Mouse (Mus musculus): Measurements from ENCODE around the gene Psen1.

Gene Psen1

DNA sequence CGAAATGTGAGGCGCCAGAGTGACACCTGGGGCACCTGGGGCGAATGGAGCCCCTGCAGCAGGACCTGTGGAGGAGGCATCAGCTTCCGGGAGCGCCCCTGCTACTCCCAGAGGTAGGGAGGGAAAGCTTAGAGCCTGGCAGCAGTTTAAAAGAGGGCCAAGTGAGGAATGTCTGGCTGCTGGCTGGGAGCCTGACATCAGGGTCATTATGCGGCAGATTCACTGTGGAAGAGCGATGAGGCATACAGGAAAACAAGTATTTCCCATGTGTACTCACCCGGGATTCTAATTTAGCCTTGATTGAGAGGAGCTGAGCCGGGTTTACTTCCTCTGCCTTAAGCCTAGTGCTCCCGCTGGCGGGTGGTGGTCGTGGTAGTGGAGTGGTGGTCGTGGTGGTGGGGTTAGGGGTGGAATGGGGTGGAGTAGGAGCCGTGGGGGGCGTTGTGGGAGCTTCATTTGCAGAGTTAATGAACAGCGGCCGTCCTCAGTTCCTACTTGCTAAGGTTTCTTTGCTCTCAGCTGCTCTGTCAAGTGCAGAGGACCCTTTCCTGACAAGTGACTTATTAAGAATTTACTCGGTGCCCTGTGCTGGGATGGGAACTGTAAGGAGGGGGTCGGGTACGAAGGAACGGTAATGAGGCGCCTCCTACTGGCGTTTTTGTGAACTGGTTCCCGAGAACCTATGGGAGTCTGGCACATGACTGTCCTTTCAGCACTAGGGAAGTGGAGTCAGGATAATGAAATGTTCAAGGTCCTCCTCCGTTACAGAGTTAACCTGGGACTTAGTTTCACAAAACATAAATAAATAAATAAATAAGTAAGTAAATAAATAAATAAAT lies 82.7 kb downstream of the Psen1 start:
- in situ Hi-C loops (cut with MboI, MseI) = no loop called here

DNA sequence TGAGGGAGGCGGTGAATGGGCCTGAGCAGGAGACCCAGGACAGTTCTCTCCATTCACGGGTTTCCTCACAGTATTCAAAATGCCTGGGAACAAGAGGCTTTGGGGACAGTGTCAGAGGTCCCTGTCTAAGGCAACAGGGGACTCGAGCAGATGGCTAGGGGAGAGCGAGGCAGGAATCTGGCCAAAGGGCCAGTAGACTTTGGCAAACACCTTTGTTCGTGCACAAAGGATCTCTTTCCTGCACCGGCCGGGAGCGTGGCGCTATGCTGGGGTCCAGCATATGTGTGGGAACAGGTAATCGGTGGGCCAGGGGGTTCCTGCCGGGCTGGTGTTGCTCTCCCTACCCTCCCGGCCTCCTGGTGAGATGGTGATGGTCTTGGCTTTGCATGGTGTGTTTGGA lies 87.7 kb downstream of the Psen1 start:
- in situ Hi-C loops (cut with MboI, MseI) = no loop called here

DNA sequence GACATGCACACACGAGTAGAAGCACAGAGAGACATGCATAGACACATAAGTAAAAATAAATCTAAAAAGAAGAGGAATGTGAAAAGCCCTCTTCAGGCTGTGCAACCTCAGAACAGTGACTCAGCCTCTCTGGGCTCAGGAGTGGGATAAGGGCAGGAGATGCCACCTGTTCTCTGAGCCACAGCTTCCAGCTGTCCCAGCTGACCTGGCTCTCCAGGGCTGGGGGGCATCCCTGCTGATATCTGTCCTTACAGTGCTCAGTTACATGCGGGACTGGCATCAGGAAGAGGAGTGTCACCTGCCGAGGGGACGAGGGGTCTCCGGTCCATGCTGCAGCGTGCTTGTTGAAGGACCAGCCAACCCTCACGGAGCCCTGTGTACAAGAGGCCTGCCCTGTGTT lies 88.8 kb downstream of the Psen1 start:
- in situ Hi-C loops (cut with MboI, MseI) = no loop called here

DNA sequence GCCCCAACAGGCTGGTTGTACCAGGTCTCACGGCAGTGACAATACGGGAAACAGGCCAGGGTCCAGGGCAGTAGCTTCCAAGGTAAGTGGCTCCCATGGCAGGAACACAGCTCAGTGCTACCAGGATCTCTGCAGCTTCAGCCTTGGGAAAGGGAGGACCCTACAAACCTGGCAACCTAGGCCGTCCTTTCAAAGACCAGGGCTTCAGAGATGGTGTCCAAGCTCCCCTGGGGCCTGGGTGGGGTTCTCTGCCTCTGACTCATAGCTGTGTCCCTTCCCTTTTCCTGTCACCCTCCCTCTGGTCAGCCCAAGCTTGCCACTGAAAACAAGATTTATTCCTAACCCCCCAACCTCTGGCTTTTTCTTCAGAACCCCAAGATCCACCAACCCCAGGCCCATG lies 92.2 kb downstream of the Psen1 start:
- in situ Hi-C loops (cut with MboI, MseI) = loop anchor here (10.0 kb wide), 1 partner anchor 1075 kb away; no protein-coding TSS in a partner anchor

DNA sequence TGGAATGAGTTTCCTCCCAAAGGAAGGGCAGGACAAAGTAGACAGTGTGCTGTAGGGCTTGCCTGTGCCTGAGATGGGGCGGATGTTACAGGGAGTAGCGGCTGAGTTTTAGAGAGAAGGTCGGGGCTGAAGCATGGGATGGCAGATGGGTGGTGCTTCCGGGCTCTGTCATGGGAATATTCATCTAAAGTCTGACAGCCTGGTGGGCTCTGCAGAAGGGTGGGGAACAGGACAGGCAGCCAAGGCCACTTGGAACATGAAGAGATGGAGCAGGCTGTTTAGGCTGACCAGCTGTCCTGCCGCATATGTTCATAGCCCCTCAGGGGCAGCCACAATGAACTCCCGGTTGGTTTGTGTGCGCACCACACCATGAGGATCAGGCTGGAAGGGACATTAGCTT lies 93.3 kb downstream of the Psen1 start:
- in situ Hi-C loops (cut with MboI, MseI) = loop anchor here (10.0 kb wide), 1 partner anchor 1076 kb away; no protein-coding TSS in a partner anchor

DNA sequence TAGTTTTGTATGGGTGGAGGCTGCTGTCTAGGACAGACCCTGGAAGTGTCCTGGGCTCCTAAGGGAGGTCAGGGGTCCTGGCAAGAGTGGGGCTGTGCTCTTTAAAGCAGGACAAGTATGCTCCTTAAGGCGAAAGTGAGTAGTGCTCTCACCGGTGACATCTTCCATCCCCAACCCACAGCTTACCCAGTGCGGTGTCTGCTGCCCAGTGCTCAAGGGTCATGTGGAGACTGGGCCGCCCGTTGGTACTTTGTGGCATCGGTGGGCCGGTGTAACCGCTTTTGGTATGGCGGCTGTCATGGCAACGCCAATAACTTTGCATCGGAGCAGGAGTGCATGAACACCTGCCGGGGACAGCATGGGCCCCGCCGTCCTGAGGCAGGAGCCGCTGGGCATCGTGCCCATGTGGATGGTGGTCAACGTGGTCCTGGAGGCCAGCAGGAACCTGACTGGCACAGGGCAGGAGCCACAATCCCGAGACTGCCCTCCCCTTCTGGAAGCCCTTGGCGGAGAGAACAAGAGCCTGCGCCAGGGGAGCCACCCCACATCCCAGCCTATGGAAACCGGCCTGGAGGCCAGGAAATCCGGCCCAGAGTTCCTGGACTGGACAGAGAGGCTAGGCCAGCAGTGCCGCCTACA lies 93.8 kb downstream of the Psen1 start:
- in situ Hi-C loops (cut with MboI, MseI) = loop anchor here (10.0 kb wide), 1 partner anchor 1077 kb away; no protein-coding TSS in a partner anchor

DNA sequence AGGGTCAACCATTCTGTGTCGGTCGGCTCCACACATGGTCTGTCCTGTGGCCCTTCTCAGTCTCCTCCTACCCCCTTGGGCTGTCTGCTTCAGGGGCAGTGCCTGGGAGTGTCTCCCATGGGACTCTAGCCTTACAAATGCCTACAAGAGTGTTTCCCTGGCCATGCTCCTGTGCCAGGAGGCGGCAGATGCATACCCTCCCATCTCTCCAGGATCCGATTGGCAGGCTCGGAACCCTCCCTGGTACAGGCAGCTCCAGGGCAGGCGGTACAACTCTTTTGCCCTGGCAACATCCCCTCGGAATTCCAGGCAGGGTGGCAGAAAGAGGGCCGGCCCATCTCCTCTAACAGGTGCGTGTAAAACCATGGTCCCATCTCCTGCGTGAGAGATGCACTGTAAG lies 94.7 kb downstream of the Psen1 start:
- in situ Hi-C loops (cut with MboI, MseI) = loop anchor here (10.0 kb wide), 1 partner anchor 1078 kb away; no protein-coding TSS in a partner anchor
